Mouse (Mus musculus): ENCODE data around the gene Ranbp10.

DNA sequence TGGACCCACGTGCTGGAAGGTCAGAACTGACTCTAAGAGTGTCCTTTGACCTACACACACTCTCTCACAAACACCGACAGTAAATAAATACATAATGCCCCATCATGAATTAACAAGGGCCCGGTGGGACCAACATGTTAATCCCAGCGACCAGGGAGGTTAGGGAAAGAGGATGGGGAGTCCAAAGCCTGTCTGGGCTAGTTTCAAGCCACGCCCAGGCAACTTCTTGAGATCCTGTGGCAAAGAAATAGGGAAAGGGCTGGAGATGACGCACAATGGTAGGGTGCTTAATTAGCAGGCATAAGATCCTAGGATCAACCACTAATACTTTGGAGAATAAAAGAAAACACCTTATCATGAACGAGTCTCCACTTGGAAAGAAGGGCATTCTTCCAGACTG lies 23.5 kb upstream of the Ranbp10 start:
- TF ChIP-seq CTCF (IDR thresholded peaks at IDR 0.05; ENCODE audit: low read depth) (no peak), EP300 (IDR thresholded peaks at IDR 0.05; ENCODE audit: low read depth) (no peak)
